11 mouse cellular contexts compared by ENCODE assay signal in the genomic region with DNA sequence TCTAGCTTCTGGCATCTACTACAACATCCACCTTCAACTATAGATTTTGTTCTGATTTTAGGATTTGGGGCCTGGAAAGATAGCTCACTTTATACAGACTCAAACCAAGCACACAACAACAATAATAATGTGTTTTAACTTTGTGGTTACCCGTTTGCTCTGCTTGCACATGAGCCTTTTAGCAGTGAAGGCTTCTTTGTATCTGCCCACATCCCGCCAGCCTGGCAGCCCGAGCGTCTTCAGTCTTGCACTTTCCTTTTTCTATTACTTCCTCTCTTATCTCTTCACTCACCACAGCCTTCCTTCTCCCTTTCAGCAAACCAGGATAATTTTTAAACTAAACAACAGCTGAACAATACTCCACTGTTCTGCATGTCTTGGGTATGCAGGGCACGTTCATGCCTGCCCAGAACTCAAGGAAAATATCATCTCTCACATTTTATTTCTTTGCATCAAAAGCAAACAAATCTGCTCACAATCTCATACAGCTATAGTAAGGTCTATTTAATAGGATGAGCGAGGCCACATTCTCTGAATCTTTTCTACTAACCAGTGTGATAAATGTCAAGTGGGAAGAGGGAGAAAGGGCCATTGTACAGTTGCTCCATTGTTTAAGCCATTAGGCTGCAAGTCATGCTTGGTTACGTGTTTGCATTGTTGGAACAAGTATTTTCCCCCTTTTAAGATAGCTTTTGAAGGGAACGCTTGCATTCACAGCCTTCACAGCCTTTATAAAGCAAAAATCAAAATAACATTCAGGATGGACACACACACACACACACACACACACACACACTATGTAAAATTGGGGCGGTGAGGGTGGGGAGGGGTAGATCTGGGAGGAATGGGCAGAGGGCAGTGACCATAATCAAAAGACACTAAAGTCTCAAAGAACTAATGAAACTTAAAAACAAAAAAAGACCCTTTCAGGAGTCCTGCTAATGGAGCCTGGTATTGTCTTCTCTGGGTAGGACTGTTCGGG. TPM values are rescaled to one million over a fixed set of nuclear protein-coding genes. Genes with fewer than 3 reads are reported as not detected.
A peak's percentile ranks its signal among the peaks of the same experiment; 100 is the strongest.
DNase-seq lines count a peak whose midpoint lies in the region; ATAC-seq and TF ChIP-seq lines count a peak whose summit lies in the region.
"Had no signal": no experiment of that assay in that cellular context is flagged by ENCODE, and none has a peak within 500 bp of the region (broad histone marks: within the 10 kb centered on the region; RNA-seq: fewer than 3 reads in every experiment).

No protein-coding gene starts in this region.

- H3K27ac ChIP-seq in left cerebral cortex, adult 2 months = peak overlapping the region; percentile 67
- peak overlapping the region; percentile 63 for H3K27ac ChIP-seq in hindbrain, embryonic 14.5 days
- H3K27ac ChIP-seq in stomach, embryonic 16.5 days (ENCODE audit: low read length) = peak overlapping the region; percentile 8; the same call in 1 of the 2 replicates

- no peaks in the 10 kb centered on the region for H3K27me3 ChIP-seq in hindbrain, embryonic 14.5 days (ENCODE audit: control insufficient read depth, insufficient read depth, low read length)
- no peaks in the 10 kb centered on the region for H3K27me3 ChIP-seq in stomach, embryonic 16.5 days (ENCODE audit: control insufficient read depth, insufficient read depth, low read length)

- WGBS in hindbrain, embryonic 14.5 days = 24% methylated on average over 10 of the region's 10 CpGs
- 56% methylated on average over 10 of the region's 10 CpGs for WGBS in stomach, embryonic 16.5 days

- H3K4me2 ChIP-seq in hindbrain, embryonic 14.5 days (replicated peaks) = no peak overlapping the region
- H3K4me2 ChIP-seq in stomach, embryonic 16.5 days (ENCODE audit: low read depth, low read length) = no peak overlapping the region

- no peaks in the 10 kb centered on the region for H3K36me3 ChIP-seq in hindbrain, embryonic 14.5 days (replicated peaks; ENCODE audit: control insufficient read depth, insufficient read depth)
- no peaks in the 10 kb centered on the region for H3K36me3 ChIP-seq in stomach, embryonic 16.5 days (ENCODE audit: control insufficient read depth, insufficient read depth, low read length)

- H3K9ac ChIP-seq in hindbrain, embryonic 14.5 days = no peak overlapping the region
- H3K9ac ChIP-seq in stomach, embryonic 16.5 days (ENCODE audit: low read length) = no peak overlapping the region

- intact Hi-C loops in left cerebral cortex, adult 2 months (cut with DNase I) = loop anchor here (5.0 kb wide), 1 partner anchor 102 kb away; a partner anchor contains a TSS
- intact Hi-C loops in left cerebral cortex, postnatal 14 days (cut with DNase I) = loop anchor here (5.0 kb wide), 1 partner anchor 97 kb away; no protein-coding TSS in a partner anchor

- no peak for DNase-seq in left cerebral cortex, adult 2 months (ENCODE audit: extremely low spot score in 1 of 2, low spot score in 2 of 2)
- no peak for DNase-seq in left cerebral cortex, postnatal 14 days (ENCODE audit: low spot score in 2 of 2)
- peak; percentile 12 for DNase-seq in brain, embryonic 18.5 days (ENCODE audit: low read depth, low spot score)
- no peak for DNase-seq in hindbrain, embryonic 14.5 days (ENCODE audit: low spot score)
- DNase-seq in kidney, postnatal 36 days = no peak
- DNase-seq in left cerebral cortex, adult 9 months (ENCODE audit: low spot score in 2 of 2) = no peak
- DNase-seq: adrenal gland, adult 2 months; cerebellum, adult 9-11 months; layer of hippocampus, adult 9-11 months had no signal

- peak; percentile 52; the same call in 1 of the 2 replicates for ATAC-seq in hindbrain, embryonic 14.5 days (ENCODE audit: low FRiP score)
- ATAC-seq in stomach, embryonic 16.5 days (ENCODE audit: insufficient read depth, low FRiP score) = no peak
- no peak for ATAC-seq in megakaryocyte-erythroid progenitor cell, adult 5-6 weeks (replicated peaks; ENCODE audit: low FRiP score, low TSS enrichment, poor library complexity, severe bottlenecking)

- 0 out of 2 replicates have a peak, but pooled peaks cover 9% of the 10 kb centered on the region for H3K4me1 ChIP-seq in hindbrain, embryonic 14.5 days (replicated peaks; ENCODE audit: control insufficient read depth, insufficient read depth, low read length)
- H3K4me1 ChIP-seq in stomach, embryonic 16.5 days (ENCODE audit: control insufficient read depth, insufficient read depth, low read length) = no peaks in the 10 kb centered on the region

- H3K9me3 ChIP-seq in hindbrain, embryonic 14.5 days (ENCODE audit: control insufficient read depth, low read length) = no peaks in the 10 kb centered on the region
- no peaks in the 10 kb centered on the region for H3K9me3 ChIP-seq in stomach, embryonic 16.5 days (replicated peaks; ENCODE audit: control insufficient read depth, low read length)

- no peak overlapping the region for H3K4me3 ChIP-seq in left cerebral cortex, adult 2 months
- no peak overlapping the region for H3K4me3 ChIP-seq in hindbrain, embryonic 14.5 days (replicated peaks; ENCODE audit: low read length)
- H3K4me3 ChIP-seq in stomach, embryonic 16.5 days (replicated peaks; ENCODE audit: low read length) = no peak overlapping the region

- no peak for TF ChIP-seq CTCF in left cerebral cortex, adult 2 months (IDR thresholded peaks at IDR 0.05)

RNA-seq across cellular contexts. Expression of a gene that starts 39.7 kb away (rescaled TPM):
- total RNA-seq in left cerebral cortex, adult 2 months (2021) = 10 to 100 TPM; 25.9 to 27.0 TPM
- total RNA-seq in left cerebral cortex, postnatal 14 days (2021) = 10 to 100 TPM; 36.8 to 39.6 TPM
- 55.0 and 64.8 TPM in 2 replicates for polyA plus RNA-seq in hindbrain, embryonic 14.5 days (2014; fragmentation: Nextera tagmentation; extraction: Ambion mirVana)
- 72.9 and 74.9 TPM in 2 replicates for polyA plus RNA-seq in stomach, embryonic 16.5 days (2015; fragmentation: Nextera tagmentation; extraction: Ambion mirVana)
- 37.7 and 50.6 TPM in 2 replicates for total RNA-seq in megakaryocyte-erythroid progenitor cell, adult 5-6 weeks (2014; fragmentation: Nextera tagmentation)
- 58.4 and 68.6 TPM in 2 replicates for total RNA-seq in megakaryocyte-erythroid progenitor cell, adult 5-6 weeks (2017)

RNA-seq across cellular contexts. Expression of a gene that starts 40.2 kb away (rescaled TPM):
- 1 to 10 TPM; 3.7 to 4.3 TPM for total RNA-seq in left cerebral cortex, adult 2 months (2021)
- total RNA-seq in left cerebral cortex, postnatal 14 days (2021) = 1 to 10 TPM; 3.0 to 3.3 TPM
- 4.4 and 4.5 TPM in 2 replicates for polyA plus RNA-seq in hindbrain, embryonic 14.5 days (2014; fragmentation: Nextera tagmentation; extraction: Ambion mirVana)
- 1.4 and 2.0 TPM in 2 replicates for polyA plus RNA-seq in stomach, embryonic 16.5 days (2015; fragmentation: Nextera tagmentation; extraction: Ambion mirVana)
- 0.81 and 1.2 TPM in 2 replicates for total RNA-seq in megakaryocyte-erythroid progenitor cell, adult 5-6 weeks (2014; fragmentation: Nextera tagmentation)
- 0.33 TPM in 1 of 2 replicates, not detected in the other for total RNA-seq in megakaryocyte-erythroid progenitor cell, adult 5-6 weeks (2017)

Comparison
In these comparisons a context has a peak if more than half of its experiments do, and no peak if none do; other contexts are left out.
1. H3K27ac ChIP-seq: peak in every context shown above with its lines; median percentile 67 in left cerebral cortex, adult 2 months; 63 in hindbrain, embryonic 14.5 days; 8 in stomach, embryonic 16.5 days.